Mouse (Mus musculus): ENCODE results near the gene 4933402E13Rik. TPM values are rescaled to one million over a fixed set of nuclear protein-coding genes. Genes with fewer than 3 reads are reported as not detected.

The 4933402E13Rik gene
- polyA plus RNA-seq (2011; ENCODE audit: insufficient read depth, insufficient read length, low replicate concordance, missing spikeins) = 1.5 TPM in 1 of 2 replicates, not detected in the other

- Histone ChIP-seq H3K27ac (ENCODE audit: control insufficient read depth, insufficient read depth, low read depth, low read length, poor library complexity) (no peak within 1 kb of the TSS), H3K4me3 (replicated peaks; ENCODE audit: control insufficient read depth, low read depth, low read length) (no peak within 1 kb of the TSS), H3K4me1 (ENCODE audit: control insufficient read depth, insufficient read depth, low read length) (no peaks in the 10 kb centered on the region)
- TF ChIP-seq CTCF (IDR thresholded peaks at IDR 0.05; ENCODE audit: control insufficient read depth, insufficient read depth, low read length) (no peak), POLR2A (IDR thresholded peaks at IDR 0.05; ENCODE audit: borderline replicate concordance, control insufficient read depth, low read depth, low read length) (no peak)
- WGBS = 84% methylated on average over 8 of the region's 8 CpGs
Observed at GRCm38 (mm10) chrX:62283199-62283598, at the start of gene 4933402E13Rik. Gene 4933402E13Rik (plus strand): TSS chrX:62283499.

Other genes starting within 250 kb of the 4933402E13Rik start
- gene 4931400O07Rik, start 184.5 kb downstream of the 4933402E13Rik start, polyA plus RNA-seq (2011; ENCODE audit: insufficient read depth, insufficient read length, low replicate concordance, missing spikeins) = not detected in 2 replicates

Measured in bone marrow, adult 2 months (tissue).